Mouse (Mus musculus) cortical plate, adult 2 months (tissue): Measurements from ENCODE around the gene Nanos2.

ENCODE experiments used
- CTCF ChIP-seq: fragments of 200-500 bp; IDR thresholded peaks from 2 replicates; pipeline ENCODE4 v1.5.1; 2011; ENCODE audit warnings: mild to moderate bottlenecking, control low read depth, low read length; ENCODE audit not compliant: insufficient read depth; ENCODE audit errors: extremely low read depth
- POLR2A ChIP-seq: fragments of 200-500 bp; IDR thresholded peaks from 2 replicates; pipeline ENCODE4 v1.6.1; 2011; ENCODE audit warnings: mild to moderate bottlenecking, low read length, control low read depth; ENCODE audit not compliant: insufficient read depth; ENCODE audit errors: extremely low read depth

- TF ChIP-seq POLR2A (no peak), CTCF (no peak)
Measured at GRCm38 (mm10) chr7:18991660-18992293, 4.6 kb downstream of the Nanos2 start.
